Mouse (Mus musculus): ENCODE results near the gene Nsun2. TPM values are rescaled to one million over a fixed set of nuclear protein-coding genes. Genes with fewer than 3 reads are reported as not detected.

Gene Nsun2
- total and polyA plus RNA-seq, 2 experiments from 2014 or later, result 37.6 to 62.1 TPM

GRCm38 (mm10) chr13:69623843-69624242 lies 90.3 kb downstream of the Nsun2 start:
- Histone ChIP-seq H3K9me3 (ENCODE audit: low read length) (no peaks in the 10 kb centered on the region), H3K4me2 (ENCODE audit: low read depth, low read length) (no peak overlapping the region), H3K9ac (replicated peaks; ENCODE audit: low read length) (no peak overlapping the region), H3K4me1 (ENCODE audit: insufficient read depth, low read length) (no peaks in the 10 kb centered on the region), H3K36me3 (ENCODE audit: insufficient read depth, low read length) (peaks cover 67% of the 10 kb centered on the region), H3K27me3 (ENCODE audit: insufficient read depth, low read length) (no peaks in the 10 kb centered on the region), H3K4me3 (ENCODE audit: low read length) (no peak overlapping the region), H3K27ac (no peak overlapping the region)
- no peak for ATAC-seq
- DNase-seq (ENCODE audit: low spot score), result no peak
- no peak for TF ChIP-seq CTCF (IDR thresholded peaks at IDR 0.05; ENCODE audit: low read depth)
- 78% methylated on average over 5 of the region's 5 CpGs for WGBS

GRCm38 (mm10) chr13:69624510-69624909 lies 91.0 kb downstream of the Nsun2 start:
- Histone ChIP-seq H3K4me2 (ENCODE audit: low read depth, low read length) (no peak overlapping the region), H3K9me3 (ENCODE audit: low read length) (no peaks in the 10 kb centered on the region), H3K4me3 (ENCODE audit: low read length) (no peak overlapping the region), H3K36me3 (ENCODE audit: insufficient read depth, low read length) (peaks cover 68% of the 10 kb centered on the region), H3K27me3 (ENCODE audit: insufficient read depth, low read length) (no peaks in the 10 kb centered on the region), H3K27ac (no peak overlapping the region), H3K4me1 (ENCODE audit: insufficient read depth, low read length) (no peaks in the 10 kb centered on the region), H3K9ac (replicated peaks; ENCODE audit: low read length) (no peak overlapping the region)
- no peak for ATAC-seq
- 93% methylated on average over 3 of the region's 3 CpGs for WGBS
- no peak for DNase-seq (ENCODE audit: low spot score)
- no peak for TF ChIP-seq CTCF (IDR thresholded peaks at IDR 0.05; ENCODE audit: low read depth)

GRCm38 (mm10) chr13:69627941-69628340 lies 94.4 kb downstream of the Nsun2 start:
- DNase-seq (ENCODE audit: low spot score) (no peak), ATAC-seq (no peak)
- peaks cover 72% of the 10 kb centered on the region for H3K36me3 ChIP-seq (ENCODE audit: insufficient read depth, low read length)
- no peaks in the 10 kb centered on the region for H3K9me3 ChIP-seq (ENCODE audit: low read length)
- no peak overlapping the region for H3K9ac ChIP-seq (replicated peaks; ENCODE audit: low read length)
- no peaks in the 10 kb centered on the region for H3K27me3 ChIP-seq (ENCODE audit: insufficient read depth, low read length)
- TF ChIP-seq CTCF (IDR thresholded peaks at IDR 0.05; ENCODE audit: low read depth), result no peak
- H3K4me1 ChIP-seq (ENCODE audit: insufficient read depth, low read length), result no peaks in the 10 kb centered on the region
- no peak overlapping the region for H3K4me3 ChIP-seq (ENCODE audit: low read length)
- no peak overlapping the region for H3K27ac ChIP-seq
- H3K4me2 ChIP-seq (ENCODE audit: low read depth, low read length), result no peak overlapping the region
- 95% methylated on average over 3 of the region's 3 CpGs for WGBS

GRCm38 (mm10) chr13:69630576-69630975 lies 97.0 kb downstream of the Nsun2 start:
- DNase-seq (ENCODE audit: low spot score) (no peak), ATAC-seq (no peak)
- 68% methylated on average over 8 of the region's 8 CpGs for WGBS
- no peak overlapping the region for H3K27ac ChIP-seq
- H3K4me3 ChIP-seq (ENCODE audit: low read length), result no peak overlapping the region
- H3K9ac ChIP-seq (replicated peaks; ENCODE audit: low read length), result no peak overlapping the region
- TF ChIP-seq CTCF (IDR thresholded peaks at IDR 0.05; ENCODE audit: low read depth), result no peak
- no peaks in the 10 kb centered on the region for H3K4me1 ChIP-seq (ENCODE audit: insufficient read depth, low read length)
- H3K4me2 ChIP-seq (ENCODE audit: low read depth, low read length), result no peak overlapping the region
- H3K27me3 ChIP-seq (ENCODE audit: insufficient read depth, low read length), result no peaks in the 10 kb centered on the region
- H3K9me3 ChIP-seq (ENCODE audit: low read length), result no peaks in the 10 kb centered on the region
- H3K36me3 ChIP-seq (ENCODE audit: insufficient read depth, low read length), result peaks cover 82% of the 10 kb centered on the region

GRCm38 (mm10) chr13:69631111-69631510 lies 97.6 kb downstream of the Nsun2 start:
- no peak overlapping the region for H3K9ac ChIP-seq (replicated peaks; ENCODE audit: low read length)
- H3K9me3 ChIP-seq (ENCODE audit: low read length), result no peaks in the 10 kb centered on the region
- no peak overlapping the region for H3K4me2 ChIP-seq (ENCODE audit: low read depth, low read length)
- no peak overlapping the region for H3K27ac ChIP-seq
- no peak for TF ChIP-seq CTCF (IDR thresholded peaks at IDR 0.05; ENCODE audit: low read depth)
- DNase-seq (ENCODE audit: low spot score), result no peak
- no peaks in the 10 kb centered on the region for H3K4me1 ChIP-seq (ENCODE audit: insufficient read depth, low read length)
- H3K4me3 ChIP-seq (ENCODE audit: low read length), result no peak overlapping the region
- no peak for ATAC-seq
- 90% methylated on average over 3 of the region's 3 CpGs for WGBS
- H3K27me3 ChIP-seq (ENCODE audit: insufficient read depth, low read length), result no peaks in the 10 kb centered on the region
- H3K36me3 ChIP-seq (ENCODE audit: insufficient read depth, low read length), result peaks cover 83% of the 10 kb centered on the region

GRCm38 (mm10) chr13:69631659-69632058 lies 98.1 kb downstream of the Nsun2 start:
- no peak for TF ChIP-seq CTCF (IDR thresholded peaks at IDR 0.05; ENCODE audit: low read depth)
- ATAC-seq (no peak), DNase-seq (ENCODE audit: low spot score) (no peak)
- Histone ChIP-seq H3K4me1 (ENCODE audit: insufficient read depth, low read length) (no peaks in the 10 kb centered on the region), H3K9me3 (ENCODE audit: low read length) (no peaks in the 10 kb centered on the region), H3K27me3 (ENCODE audit: insufficient read depth, low read length) (no peaks in the 10 kb centered on the region), H3K27ac (no peak overlapping the region), H3K36me3 (ENCODE audit: insufficient read depth, low read length) (peaks cover 85% of the 10 kb centered on the region), H3K4me3 (ENCODE audit: low read length) (no peak overlapping the region), H3K4me2 (ENCODE audit: low read depth, low read length) (no peak overlapping the region), H3K9ac (replicated peaks; ENCODE audit: low read length) (no peak overlapping the region)
- WGBS, result 82% methylated on average over 4 of the region's 4 CpGs

GRCm38 (mm10) chr13:69633551-69633950 lies 100.0 kb downstream of the Nsun2 start:
- H3K9me3 ChIP-seq (ENCODE audit: low read length), result no peaks in the 10 kb centered on the region
- H3K4me2 ChIP-seq (ENCODE audit: low read depth, low read length), result no peak overlapping the region
- no peak overlapping the region for H3K4me3 ChIP-seq (ENCODE audit: low read length)
- no peak for DNase-seq (ENCODE audit: low spot score)
- H3K36me3 ChIP-seq (ENCODE audit: insufficient read depth, low read length), result peaks cover 68% of the 10 kb centered on the region
- ATAC-seq, result no peak
- 68% methylated on average over 9 of the region's 9 CpGs for WGBS
- no peaks in the 10 kb centered on the region for H3K27me3 ChIP-seq (ENCODE audit: insufficient read depth, low read length)
- H3K9ac ChIP-seq (replicated peaks; ENCODE audit: low read length), result no peak overlapping the region
- H3K27ac ChIP-seq, result no peak overlapping the region
- TF ChIP-seq CTCF (IDR thresholded peaks at IDR 0.05; ENCODE audit: low read depth), result no peak
- no peaks in the 10 kb centered on the region for H3K4me1 ChIP-seq (ENCODE audit: insufficient read depth, low read length)

Measured in hindbrain, postnatal 0 days (tissue).